Mouse (Mus musculus) hindbrain, embryonic 10.5 days (tissue): Measurements from ENCODE around the gene Gcc2. TPM values are rescaled to one million over a fixed set of nuclear protein-coding genes. Genes with fewer than 3 reads are reported as not detected.

Experiments
- DNase-seq: peaks from one replicate; pipeline ENCODE4 v3.0.0-alpha.2; 2017; ENCODE audit warnings: low spot score
- H3K27ac ChIP-seq: fragments of 300-500 bp; sonication (generic); 2 replicates; pipeline ENCODE4 v1.5.1; 2016; ENCODE audit warnings: mild to moderate bottlenecking, moderate library complexity
- H3K27me3 ChIP-seq: fragments of 300-500 bp; sonication (generic); 2 replicates; pipeline ENCODE4 v1.6.1; 2016; ENCODE audit warnings: mild to moderate bottlenecking; ENCODE audit not compliant: poor library complexity, insufficient read depth, severe bottlenecking
- H3K36me3 ChIP-seq: fragments of 300-500 bp; sonication (generic); 2 replicates; pipeline ENCODE4 v1.6.1; 2016; ENCODE audit warnings: mild to moderate bottlenecking, moderate library complexity
- H3K4me1 ChIP-seq: fragments of 300-500 bp; sonication (generic); replicated peaks from 2 replicates; pipeline ENCODE4 v1.6.1; 2016; ENCODE audit warnings: mild to moderate bottlenecking
- H3K4me3 ChIP-seq: fragments of 300-500 bp; sonication (generic); 2 replicates; pipeline ENCODE4 v1.5.1; 2016; ENCODE audit warnings: mild to moderate bottlenecking, moderate library complexity
- H3K9me3 ChIP-seq: fragments of 300-500 bp; sonication (generic); 2 replicates; pipeline ENCODE4 v1.6.1; 2016; ENCODE audit warnings: mild to moderate bottlenecking, moderate library complexity
- WGBS: fragments of 180-500 bp; shearing (Covaris S2); methylation state at CpG from one replicate; pipeline ENCODE4 v1.1.7; 2016; 5-methylcytosine and 5-hydroxymethylcytosine counted together
- polyA plus RNA-seq: library from polyadenylated mRNA; unstranded; fragments of >200 nt; fragmentation: Nextera tagmentation; extraction: Ambion mirVana; gene quantifications from 2 replicates; pipeline ENCODE4 v1.2.1, GENCODE M21; 2016

The Gcc2 gene
- polyA plus RNA-seq, 1 experiment from 2014 or later, result 31.7 TPM

- Histone ChIP-seq H3K27me3 (no peaks in the 10 kb centered on the region), H3K36me3 (peaks cover 21% of the 10 kb centered on the region; the same call in 1 of the 2 replicates), H3K4me3 (no peak overlapping the region), H3K27ac (no peak overlapping the region), H3K9me3 (no peaks in the 10 kb centered on the region), H3K4me1 (no peaks in the 10 kb centered on the region)
- DNase-seq, result no peak
- WGBS, result 69% methylated on average over 2 of the region's 2 CpGs
These were observed 86.4 kb downstream of the Gcc2 start for GRCm38 (mm10) chr10:58341685-58342084.

GRCm38 (mm10) chr10:58342199-58342598 lies 86.9 kb downstream of the Gcc2 start:
- Histone ChIP-seq H3K4me1 (no peaks in the 10 kb centered on the region), H3K27me3 (no peaks in the 10 kb centered on the region), H3K4me3 (no peak overlapping the region), H3K9me3 (no peaks in the 10 kb centered on the region), H3K36me3 (peaks cover 21% of the 10 kb centered on the region; the same call in 1 of the 2 replicates), H3K27ac (no peak overlapping the region)
- 89% methylated on average over 2 of the region's 2 CpGs for WGBS
- DNase-seq, result no peak

GRCm38 (mm10) chr10:58343552-58343951 lies 88.3 kb downstream of the Gcc2 start:
- DNase-seq, result no peak
- H3K9me3 ChIP-seq, result no peaks in the 10 kb centered on the region
- no peak overlapping the region for H3K27ac ChIP-seq
- H3K27me3 ChIP-seq, result no peaks in the 10 kb centered on the region
- H3K4me3 ChIP-seq, result no peak overlapping the region
- peaks cover 27% of the 10 kb centered on the region; the same call in 1 of the 2 replicates for H3K36me3 ChIP-seq
- H3K4me1 ChIP-seq, result no peaks in the 10 kb centered on the region
- WGBS, result 93% methylated on average over 3 of the region's 3 CpGs

- H3K9me3 ChIP-seq, result no peaks in the 10 kb centered on the region
- no peak for DNase-seq
- no peak overlapping the region for H3K27ac ChIP-seq
- no peaks in the 10 kb centered on the region for H3K4me1 ChIP-seq
- H3K36me3 ChIP-seq, result peaks cover 13% of the 10 kb centered on the region; the same call in 1 of the 2 replicates
- WGBS, result 83% methylated on average over 3 of the region's 3 CpGs
- H3K4me3 ChIP-seq, result no peak overlapping the region
- no peaks in the 10 kb centered on the region for H3K27me3 ChIP-seq
These were observed 95.3 kb downstream of the Gcc2 start for GRCm38 (mm10) chr10:58350600-58350999.

GRCm38 (mm10) chr10:58351670-58352069 lies 96.4 kb downstream of the Gcc2 start:
- Histone ChIP-seq H3K4me1 (no peaks in the 10 kb centered on the region), H3K4me3 (no peak overlapping the region), H3K27ac (no peak overlapping the region), H3K9me3 (no peaks in the 10 kb centered on the region), H3K36me3 (peaks cover 16% of the 10 kb centered on the region), H3K27me3 (no peaks in the 10 kb centered on the region)
- WGBS, result 88% methylated on average over 2 of the region's 2 CpGs
- no peak for DNase-seq

GRCm38 (mm10) chr10:58352364-58352763 lies 97.1 kb downstream of the Gcc2 start:
- Histone ChIP-seq H3K4me3 (no peak overlapping the region), H3K4me1 (no peaks in the 10 kb centered on the region), H3K36me3 (peaks cover 18% of the 10 kb centered on the region), H3K27ac (no peak overlapping the region), H3K9me3 (no peaks in the 10 kb centered on the region), H3K27me3 (no peaks in the 10 kb centered on the region)
- DNase-seq, result no peak
- WGBS, result 89% methylated on average over 3 of the region's 3 CpGs

GRCm38 (mm10) chr10:58354561-58354960 lies 99.3 kb downstream of the Gcc2 start:
- DNase-seq, result no peak
- WGBS, result 21% methylated on average over 3 of the region's 3 CpGs
- no peak overlapping the region for H3K4me3 ChIP-seq
- H3K27me3 ChIP-seq, result no peaks in the 10 kb centered on the region
- H3K27ac ChIP-seq, result no peak overlapping the region
- H3K9me3 ChIP-seq, result no peaks in the 10 kb centered on the region
- H3K36me3 ChIP-seq, result peaks cover 14% of the 10 kb centered on the region
- no peaks in the 10 kb centered on the region for H3K4me1 ChIP-seq

Other genes with a start within 250 kb of the Gcc2 start
- gene AW822073, start 30.6 kb upstream of the Gcc2 start, polyA plus RNA-seq, result not detected in 2 replicates
- not detected in 2 replicates for gene Duxf3, start 22.8 kb upstream of the Gcc2 start, polyA plus RNA-seq
- gene Gm4981, start 18.8 kb upstream of the Gcc2 start, polyA plus RNA-seq, result not detected in 2 replicates
- gene Lims1, start 68.0 kb downstream of the Gcc2 start, polyA plus RNA-seq, result 89.4 and 105 TPM in 2 replicates
- 17.7 and 27.6 TPM in 2 replicates for gene Ranbp2, start 191.4 kb downstream of the Gcc2 start, polyA plus RNA-seq
- gene Ccdc138, start 242.5 kb downstream of the Gcc2 start, polyA plus RNA-seq, result 12.6 and 14.4 TPM in 2 replicates